Mouse (Mus musculus) cerebellum, adult 11-12 months (tissue): ENCODE measurements around the gene Sar1a.
A peak's percentile ranks its signal among the peaks of the same experiment; 100 is the strongest.

Experiments
- DNase-seq: peaks from one replicate; pipeline ENCODE4 v3.0.0; 2022

The Sar1a gene

GRCm38 (mm10) chr10:61689405-61689804 is 9.3 kb downstream of the Sar1a start:
- no peak for DNase-seq

- DNase-seq: no peak
These were observed 13.5 kb downstream of the Sar1a start for GRCm38 (mm10) chr10:61693563-61693962.

GRCm38 (mm10) chr10:61694870-61695670 is 15.0 kb downstream of the Sar1a start, which contains the start of gene Tysnd1:
Tysnd1 (plus strand) TSS chr10:61695514.
- DNase-seq: peak; percentile 97

- DNase-seq: no peak
These were observed 15.8 kb downstream of the Sar1a start for GRCm38 (mm10) chr10:61695703-61696559.

GRCm38 (mm10) chr10:61696560-61696823 is 16.4 kb downstream of the Sar1a start:
- DNase-seq: peak; percentile 41

GRCm38 (mm10) chr10:61697028-61697427 is 16.9 kb downstream of the Sar1a start:
- DNase-seq: peak; percentile 36

- DNase-seq: no peak
These were observed 24.6 kb downstream of the Sar1a start for GRCm38 (mm10) chr10:61704663-61705062.

- DNase-seq: no peak
These were observed 26.6 kb downstream of the Sar1a start for GRCm38 (mm10) chr10:61706412-61707375.

GRCm38 (mm10) chr10:61713601-61714000 is 33.5 kb downstream of the Sar1a start:
- no peak for DNase-seq

- DNase-seq: no peak
These were observed 34.0 kb downstream of the Sar1a start for GRCm38 (mm10) chr10:61714146-61714545.

- peak; percentile 49 for DNase-seq
These were observed 34.8 kb downstream of the Sar1a start, which contains the start of gene Aifm2 for GRCm38 (mm10) chr10:61714771-61715461. Aifm2 (plus strand) TSS chr10:61715263.

GRCm38 (mm10) chr10:61715462-61715837 is 35.4 kb downstream of the Sar1a start:
- DNase-seq: no peak

- no peak for DNase-seq
These were observed 36.1 kb downstream of the Sar1a start for GRCm38 (mm10) chr10:61715996-61716864.

- DNase-seq: no peak
These were observed 37.6 kb downstream of the Sar1a start for GRCm38 (mm10) chr10:61717406-61718296.

GRCm38 (mm10) chr10:61720331-61720730 is 40.2 kb downstream of the Sar1a start:
- no peak for DNase-seq

GRCm38 (mm10) chr10:61722215-61722614 is 42.1 kb downstream of the Sar1a start:
- DNase-seq: no peak

- DNase-seq: no peak
These were observed 43.2 kb downstream of the Sar1a start for GRCm38 (mm10) chr10:61723271-61723670.

- no peak for DNase-seq
These were observed 49.1 kb downstream of the Sar1a start for GRCm38 (mm10) chr10:61729181-61729580.

GRCm38 (mm10) chr10:61730171-61730570 is 50.1 kb downstream of the Sar1a start:
- DNase-seq: no peak

- DNase-seq: no peak
These were observed 54.3 kb downstream of the Sar1a start for GRCm38 (mm10) chr10:61734377-61734776.
